Mouse (Mus musculus): Measurements from ENCODE around the gene Piga. TPM values are rescaled to one million over a fixed set of nuclear protein-coding genes. Genes with fewer than 3 reads are reported as not detected.

Gene Piga
- total and polyA plus RNA-seq, 2 experiments from 2014 or later, result 3.1 to 3.4 TPM

- no peak for TF ChIP-seq CTCF (IDR thresholded peaks at IDR 0.05; ENCODE audit: low read depth)
These were observed 11.5 kb downstream of the Piga start for GRCm38 (mm10) chrX:164431133-164431532.

GRCm38 (mm10) chrX:164431541-164431940 is 12.0 kb downstream of the Piga start:
- TF ChIP-seq CTCF (IDR thresholded peaks at IDR 0.05; ENCODE audit: low read depth), result no peak
- WGBS, result 90% methylated on average over 6 of the region's 6 CpGs
- no peak for ATAC-seq

More at GRCm38 (mm10) chrX:164431133-164431532, 11.5 kb downstream of the Piga start:
- WGBS, result 93% methylated on average over 2 of the region's 2 CpGs
- no peaks in the 10 kb centered on the region; the same call in 1 of the 2 replicates for H3K36me3 ChIP-seq (ENCODE audit: insufficient read depth, low read length)
- DNase-seq (ENCODE audit: low spot score), result no peak
- H3K27ac ChIP-seq, result no peak overlapping the region
- H3K9ac ChIP-seq (replicated peaks; ENCODE audit: low read length), result no peak overlapping the region
- no peak overlapping the region for H3K4me3 ChIP-seq (ENCODE audit: low read length)
- no peak for ATAC-seq
- no peaks in the 10 kb centered on the region for H3K9me3 ChIP-seq (ENCODE audit: low read length)
- no peaks in the 10 kb centered on the region for H3K27me3 ChIP-seq (ENCODE audit: insufficient read depth, low read length)
- no peaks in the 10 kb centered on the region for H3K4me1 ChIP-seq (ENCODE audit: insufficient read depth, low read length)
- no peak overlapping the region for H3K4me2 ChIP-seq (ENCODE audit: low read depth, low read length)

DNA sequence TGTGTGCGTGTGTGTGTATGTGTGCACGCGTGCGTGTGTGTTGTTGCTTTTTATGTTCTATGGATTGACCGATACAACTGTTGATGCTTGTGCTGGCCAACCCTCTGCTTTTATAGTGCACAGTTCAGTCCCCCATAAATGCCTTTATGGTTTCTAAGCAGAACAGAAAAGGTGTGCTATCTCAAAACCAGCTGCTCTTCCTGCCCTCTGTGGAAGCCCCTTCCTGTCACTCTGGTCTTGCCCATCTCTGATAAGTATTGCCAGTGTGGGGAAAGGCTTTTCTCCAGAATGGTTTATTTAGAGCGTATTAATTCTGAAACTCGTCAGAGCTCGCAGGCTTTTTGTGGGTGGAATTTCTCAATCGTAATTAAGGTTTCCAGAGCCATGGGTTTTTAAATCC is 13.1 kb downstream of the Piga start:
- H3K4me1 ChIP-seq (ENCODE audit: insufficient read depth, low read length), result no peaks in the 10 kb centered on the region
- no peak for DNase-seq (ENCODE audit: low spot score)
- no peak overlapping the region for H3K9ac ChIP-seq (replicated peaks; ENCODE audit: low read length)
- ATAC-seq, result no peak
- 97% methylated on average over 9 of the region's 9 CpGs for WGBS
- H3K9me3 ChIP-seq (ENCODE audit: low read length), result no peaks in the 10 kb centered on the region
- TF ChIP-seq CTCF (IDR thresholded peaks at IDR 0.05; ENCODE audit: low read depth), result no peak
- H3K4me3 ChIP-seq (ENCODE audit: low read length), result no peak overlapping the region
- H3K27ac ChIP-seq, result no peak overlapping the region
- no peaks in the 10 kb centered on the region; the same call in 1 of the 2 replicates for H3K36me3 ChIP-seq (ENCODE audit: insufficient read depth, low read length)
- H3K4me2 ChIP-seq (ENCODE audit: low read depth, low read length), result no peak overlapping the region
- no peaks in the 10 kb centered on the region for H3K27me3 ChIP-seq (ENCODE audit: insufficient read depth, low read length)

More at GRCm38 (mm10) chrX:164431541-164431940, 12.0 kb downstream of the Piga start:
- no peaks in the 10 kb centered on the region; the same call in 1 of the 2 replicates for H3K36me3 ChIP-seq (ENCODE audit: insufficient read depth, low read length)
- H3K4me1 ChIP-seq (ENCODE audit: insufficient read depth, low read length), result no peaks in the 10 kb centered on the region
- no peaks in the 10 kb centered on the region for H3K9me3 ChIP-seq (ENCODE audit: low read length)
- H3K4me2 ChIP-seq (ENCODE audit: low read depth, low read length), result no peak overlapping the region
- no peak overlapping the region for H3K9ac ChIP-seq (replicated peaks; ENCODE audit: low read length)
- no peak for DNase-seq (ENCODE audit: low spot score)
- no peak overlapping the region for H3K4me3 ChIP-seq (ENCODE audit: low read length)
- no peak overlapping the region for H3K27ac ChIP-seq
- H3K27me3 ChIP-seq (ENCODE audit: insufficient read depth, low read length), result no peaks in the 10 kb centered on the region

GRCm38 (mm10) chrX:164436709-164437108 is 17.1 kb downstream of the Piga start, which contains the start of gene Asb11:
TSS of gene Asb11 (plus strand) at chrX:164436994.
- Histone ChIP-seq H3K4me3 (ENCODE audit: low read length) (no peak within 1 kb of the TSS), H3K27ac (no peak within 1 kb of the TSS), H3K36me3 (ENCODE audit: insufficient read depth, low read length) (no peaks in the 10 kb centered on the region; the same call in 1 of the 2 replicates), H3K27me3 (ENCODE audit: insufficient read depth, low read length) (no peaks in the 10 kb centered on the region), H3K4me2 (ENCODE audit: low read depth, low read length) (no peak within 1 kb of the TSS), H3K9ac (replicated peaks; ENCODE audit: low read length) (no peak within 1 kb of the TSS), H3K9me3 (ENCODE audit: low read length) (no peaks in the 10 kb centered on the region), H3K4me1 (ENCODE audit: insufficient read depth, low read length) (no peaks in the 10 kb centered on the region)
- 76% methylated on average over 8 of the region's 8 CpGs for WGBS
- DNase-seq (ENCODE audit: low spot score) (no peak), ATAC-seq (no peak)
- no peak for TF ChIP-seq CTCF (IDR thresholded peaks at IDR 0.05; ENCODE audit: low read depth)

GRCm38 (mm10) chrX:164439462-164439861 is 19.9 kb downstream of the Piga start:
- no peak overlapping the region for H3K4me3 ChIP-seq (ENCODE audit: low read length)
- H3K9me3 ChIP-seq (ENCODE audit: low read length), result no peaks in the 10 kb centered on the region
- TF ChIP-seq CTCF (IDR thresholded peaks at IDR 0.05; ENCODE audit: low read depth), result no peak
- 86% methylated on average over 7 of the region's 7 CpGs for WGBS
- no peaks in the 10 kb centered on the region for H3K36me3 ChIP-seq (ENCODE audit: insufficient read depth, low read length)
- no peaks in the 10 kb centered on the region for H3K4me1 ChIP-seq (ENCODE audit: insufficient read depth, low read length)
- no peak overlapping the region for H3K27ac ChIP-seq
- no peaks in the 10 kb centered on the region for H3K27me3 ChIP-seq (ENCODE audit: insufficient read depth, low read length)
- no peak overlapping the region for H3K9ac ChIP-seq (replicated peaks; ENCODE audit: low read length)
- no peak for ATAC-seq
- no peak for DNase-seq (ENCODE audit: low spot score)
- no peak overlapping the region for H3K4me2 ChIP-seq (ENCODE audit: low read depth, low read length)

DNA sequence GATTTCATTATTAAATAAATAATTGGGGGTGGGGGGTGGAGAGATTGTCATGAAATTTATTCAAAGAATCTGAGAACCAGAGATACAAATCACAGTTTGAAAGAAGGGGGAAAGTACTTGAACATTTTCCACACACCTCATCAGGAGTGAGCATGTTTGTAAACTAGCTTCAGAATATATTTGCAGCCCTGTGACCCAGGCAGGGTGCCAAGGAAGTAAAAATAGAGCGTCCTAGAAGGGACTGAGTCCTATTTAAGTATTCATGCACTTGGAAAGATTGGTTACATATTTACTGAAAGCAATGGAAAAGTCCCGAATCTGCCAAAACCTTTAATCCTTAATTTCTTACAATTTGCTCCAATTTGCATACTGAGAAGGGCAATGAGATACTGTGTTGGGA is 20.6 kb downstream of the Piga start:
- no peak overlapping the region for H3K4me3 ChIP-seq (ENCODE audit: low read length)
- H3K9ac ChIP-seq (replicated peaks; ENCODE audit: low read length), result no peak overlapping the region
- no peak for TF ChIP-seq CTCF (IDR thresholded peaks at IDR 0.05; ENCODE audit: low read depth)
- no peaks in the 10 kb centered on the region for H3K9me3 ChIP-seq (ENCODE audit: low read length)
- no peaks in the 10 kb centered on the region for H3K4me1 ChIP-seq (ENCODE audit: insufficient read depth, low read length)
- WGBS, result 53% methylated on average over 2 of the region's 2 CpGs
- DNase-seq (ENCODE audit: low spot score) (no peak), ATAC-seq (no peak)
- H3K27ac ChIP-seq, result no peak overlapping the region
- H3K4me2 ChIP-seq (ENCODE audit: low read depth, low read length), result no peak overlapping the region
- no peaks in the 10 kb centered on the region for H3K27me3 ChIP-seq (ENCODE audit: insufficient read depth, low read length)
- H3K36me3 ChIP-seq (ENCODE audit: insufficient read depth, low read length), result no peaks in the 10 kb centered on the region

DNA sequence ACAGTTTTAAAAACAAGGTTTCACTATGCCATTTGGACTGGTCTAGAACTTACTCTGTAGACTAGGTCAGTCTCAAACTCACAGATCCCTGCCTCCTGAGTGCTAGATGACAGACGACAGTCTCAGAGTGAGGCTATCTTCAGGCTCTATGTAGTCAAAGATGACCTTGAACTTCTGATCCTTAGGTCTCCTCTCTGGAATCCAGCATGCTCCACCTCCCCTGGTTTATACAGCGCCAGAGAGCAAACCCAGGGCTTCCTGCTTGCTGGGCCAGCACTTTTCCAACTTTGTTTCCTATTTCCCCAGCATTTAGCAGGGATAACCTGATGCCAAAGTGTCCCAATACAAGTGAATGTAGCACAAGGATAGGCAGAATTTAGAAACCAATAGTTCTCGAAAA is 21.1 kb downstream of the Piga start:
- DNase-seq (ENCODE audit: low spot score) (no peak), ATAC-seq (no peak)
- TF ChIP-seq CTCF (IDR thresholded peaks at IDR 0.05; ENCODE audit: low read depth), result no peak
- H3K4me2 ChIP-seq (ENCODE audit: low read depth, low read length), result no peak overlapping the region
- no peaks in the 10 kb centered on the region for H3K27me3 ChIP-seq (ENCODE audit: insufficient read depth, low read length)
- no peaks in the 10 kb centered on the region for H3K4me1 ChIP-seq (ENCODE audit: insufficient read depth, low read length)
- WGBS, result 82% methylated on average over 3 of the region's 3 CpGs
- H3K9ac ChIP-seq (replicated peaks; ENCODE audit: low read length), result no peak overlapping the region
- H3K27ac ChIP-seq, result no peak overlapping the region
- H3K9me3 ChIP-seq (ENCODE audit: low read length), result no peaks in the 10 kb centered on the region
- H3K36me3 ChIP-seq (ENCODE audit: insufficient read depth, low read length), result no peaks in the 10 kb centered on the region
- H3K4me3 ChIP-seq (ENCODE audit: low read length), result no peak overlapping the region
